Mouse (Mus musculus) megakaryocyte progenitor cell, adult 5-6 weeks (primary cell): ENCODE measurements around the gene Zfp607a. TPM values are rescaled to one million over a fixed set of nuclear protein-coding genes. Genes with fewer than 3 reads are reported as not detected.

Experiments
- total RNA-seq, 2 experiments: library from RNA; stranded (forward) in 1 of 2; stranded (reverse) in 1 of 2; fragments of 157-497, 149-512 nt in 1 of 2; fragments of 200-1000 nt in 1 of 2; gene quantifications; 2 replicates each; pipeline versions ENCODE4 v1.2.3 to v1.2.4; 2015 to 2017

Zfp607a gene
- total RNA-seq, 2 experiments from 2014 or later = 7.9 to 9.0 TPM

Other genes with a start within 250 kb of the Zfp607a start
- not detected in 2 replicates for gene Ttc9b, start 203.6 kb upstream of the Zfp607a start, total RNA-seq (2015)
- not detected in 2 replicates for gene Ttc9b, start 203.6 kb upstream of the Zfp607a start, total RNA-seq (2017)
- gene Map3k10, start 182.9 kb upstream of the Zfp607a start, total RNA-seq (2015) = 1.7 and 4.3 TPM in 2 replicates
- gene Map3k10, start 182.9 kb upstream of the Zfp607a start, total RNA-seq (2017) = 3.4 and 5.2 TPM in 2 replicates
- gene Zfp607b, start 168.2 kb upstream of the Zfp607a start, total RNA-seq (2015) = 0.71 and 3.1 TPM in 2 replicates
- 0.42 and 4.0 TPM in 2 replicates for gene Zfp607b, start 168.2 kb upstream of the Zfp607a start, total RNA-seq (2017)
- gene Zfp60, start 126.1 kb upstream of the Zfp607a start, total RNA-seq (2015) = 7.6 and 11.3 TPM in 2 replicates
- gene Zfp60, start 126.1 kb upstream of the Zfp607a start, total RNA-seq (2017) = 5.5 and 7.5 TPM in 2 replicates
- 6.1 and 6.3 TPM in 2 replicates for gene Zfp626, start 50.3 kb upstream of the Zfp607a start, total RNA-seq (2015)
- 6.4 and 6.7 TPM in 2 replicates for gene Zfp626, start 50.3 kb upstream of the Zfp607a start, total RNA-seq (2017)
- gene Zfp59, start 18.9 kb upstream of the Zfp607a start, total RNA-seq (2015) = 4.9 and 5.8 TPM in 2 replicates
- gene Zfp59, start 18.9 kb upstream of the Zfp607a start, total RNA-seq (2017) = 5.8 and 7.4 TPM in 2 replicates
- 0.59 and 2.4 TPM in 2 replicates for gene Zfp974, start 71.9 kb downstream of the Zfp607a start, total RNA-seq (2015)
- 0.58 and 3.3 TPM in 2 replicates for gene Zfp974, start 71.9 kb downstream of the Zfp607a start, total RNA-seq (2017)
- 12.9 and 17.9 TPM in 2 replicates for gene Zfp780b, start 121.6 kb downstream of the Zfp607a start, total RNA-seq (2015)
- gene Zfp780b, start 121.6 kb downstream of the Zfp607a start, total RNA-seq (2017) = 11.4 and 14.4 TPM in 2 replicates
- 6.0 and 7.8 TPM in 2 replicates for gene Zfp850, start 156.6 kb downstream of the Zfp607a start, total RNA-seq (2015)
- 5.4 and 13.1 TPM in 2 replicates for gene Zfp850, start 156.6 kb downstream of the Zfp607a start, total RNA-seq (2017)
- gene Psmc4, start 192.6 kb downstream of the Zfp607a start, total RNA-seq (2015) = 151 and 170 TPM in 2 replicates
- gene Psmc4, start 192.6 kb downstream of the Zfp607a start, total RNA-seq (2017) = 142 and 166 TPM in 2 replicates
- gene Fcgbp, start 213.7 kb downstream of the Zfp607a start, total RNA-seq (2015) = not detected in 2 replicates
- not detected in 2 replicates for gene Fcgbp, start 213.7 kb downstream of the Zfp607a start, total RNA-seq (2017)